Mouse (Mus musculus): ENCODE measurements around the gene Slc7a15. TPM values are rescaled to one million over a fixed set of nuclear protein-coding genes. Genes with fewer than 3 reads are reported as not detected.

Gene Slc7a15
- polyA plus RNA-seq, 1 experiment = not detected

DNA sequence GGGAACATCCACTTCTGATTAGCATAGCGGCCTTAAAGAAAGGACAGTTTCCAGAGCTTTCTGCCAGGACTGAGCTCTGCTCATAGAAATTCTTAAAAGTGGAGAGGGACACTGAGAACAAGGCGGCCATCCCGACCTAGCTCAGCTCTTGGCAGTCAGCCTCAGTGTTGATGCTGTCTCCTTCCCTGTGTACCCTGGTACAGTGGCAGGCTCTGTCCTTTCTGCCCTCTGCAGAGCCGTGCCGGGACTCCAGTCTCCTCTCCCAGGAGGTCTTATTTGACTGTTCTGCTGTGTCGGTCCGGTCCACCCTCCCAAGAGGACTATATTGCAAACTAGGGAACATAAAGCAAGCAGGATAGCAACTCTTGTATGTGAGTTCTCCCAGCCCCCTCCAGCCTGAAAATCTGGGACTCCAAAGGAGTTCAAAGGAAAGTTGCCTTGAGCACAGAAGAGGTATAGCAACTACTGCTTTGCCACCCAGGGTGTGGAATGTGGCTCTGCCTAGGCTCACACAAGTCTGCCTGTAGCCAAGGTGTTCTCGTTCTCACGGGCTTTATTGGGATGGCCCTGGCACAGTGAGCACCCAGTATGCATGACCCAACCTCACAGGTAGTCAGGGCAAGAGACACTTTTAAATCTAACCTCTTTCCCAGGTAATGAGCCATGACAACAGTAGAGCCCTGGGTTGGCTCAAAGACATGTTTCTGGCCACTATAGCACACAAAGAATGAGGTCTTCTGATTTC is 62.5 kb downstream of the Slc7a15 start:
- H3K27me3 ChIP-seq (ENCODE audit: control insufficient read depth, insufficient read depth, low read length, poor library complexity, severe bottlenecking) = no peaks in the 10 kb centered on the region
- no peak overlapping the region for H3K27ac ChIP-seq (ENCODE audit: insufficient read depth, low read length)
- H3K9ac ChIP-seq (ENCODE audit: low read depth, poor library complexity, severe bottlenecking) = no peak overlapping the region
- H3K36me3 ChIP-seq (ENCODE audit: control insufficient read depth, insufficient read depth, low read length, poor library complexity, severe bottlenecking) = no peaks in the 10 kb centered on the region
- no peaks in the 10 kb centered on the region for H3K9me3 ChIP-seq (replicated peaks; ENCODE audit: control insufficient read depth, insufficient read depth, low read length, poor library complexity, severe bottlenecking)
- no peak overlapping the region for H3K4me3 ChIP-seq (ENCODE audit: low read depth, low read length)
- no peaks in the 10 kb centered on the region for H3K4me1 ChIP-seq (ENCODE audit: control insufficient read depth, insufficient read depth, low read length)
- no peak for TF ChIP-seq POLR2A (IDR thresholded peaks at IDR 0.05; ENCODE audit: insufficient read depth, low read length)
- no peak for TF ChIP-seq CTCF (IDR thresholded peaks at IDR 0.05; ENCODE audit: low read depth, low read length)
- no peak for TF ChIP-seq EP300 (IDR thresholded peaks at IDR 0.05; ENCODE audit: insufficient read depth, low read depth, low read length)

DNA sequence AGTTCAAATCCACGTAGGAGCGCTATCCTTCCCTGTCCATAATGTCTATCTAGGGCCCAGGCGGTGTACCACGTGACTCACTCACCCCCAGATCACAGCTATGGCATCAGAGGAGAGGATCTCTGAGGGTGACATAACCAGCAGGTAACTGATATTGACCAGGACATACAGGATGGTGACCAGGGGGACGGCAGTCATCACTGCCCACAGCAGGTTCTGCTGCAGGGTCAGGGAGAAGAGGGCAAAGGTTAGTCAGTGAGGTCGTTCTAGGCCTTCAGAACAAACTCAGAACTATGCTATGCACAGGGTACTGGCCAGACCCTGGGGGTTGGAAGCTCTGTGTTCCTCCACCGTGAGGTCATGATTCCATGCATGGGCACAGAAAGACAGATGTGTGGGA is 63.3 kb downstream of the Slc7a15 start:
- no peaks in the 10 kb centered on the region for H3K27me3 ChIP-seq (ENCODE audit: control insufficient read depth, insufficient read depth, low read length, poor library complexity, severe bottlenecking)
- no peaks in the 10 kb centered on the region for H3K9me3 ChIP-seq (replicated peaks; ENCODE audit: control insufficient read depth, insufficient read depth, low read length, poor library complexity, severe bottlenecking)
- H3K4me3 ChIP-seq (ENCODE audit: low read depth, low read length) = no peak overlapping the region
- H3K27ac ChIP-seq (ENCODE audit: insufficient read depth, low read length) = no peak overlapping the region
- TF ChIP-seq EP300 (IDR thresholded peaks at IDR 0.05; ENCODE audit: insufficient read depth, low read depth, low read length) = no peak
- TF ChIP-seq POLR2A (IDR thresholded peaks at IDR 0.05; ENCODE audit: insufficient read depth, low read length) = no peak
- no peak for TF ChIP-seq CTCF (IDR thresholded peaks at IDR 0.05; ENCODE audit: low read depth, low read length)
- no peaks in the 10 kb centered on the region for H3K36me3 ChIP-seq (ENCODE audit: control insufficient read depth, insufficient read depth, low read length, poor library complexity, severe bottlenecking)
- H3K9ac ChIP-seq (ENCODE audit: low read depth, poor library complexity, severe bottlenecking) = no peak overlapping the region
- H3K4me1 ChIP-seq (ENCODE audit: control insufficient read depth, insufficient read depth, low read length) = no peaks in the 10 kb centered on the region

- no peak overlapping the region for H3K27ac ChIP-seq (ENCODE audit: insufficient read depth, low read length)
- H3K4me3 ChIP-seq (ENCODE audit: low read depth, low read length) = no peak overlapping the region
- no peaks in the 10 kb centered on the region for H3K36me3 ChIP-seq (ENCODE audit: control insufficient read depth, insufficient read depth, low read length, poor library complexity, severe bottlenecking)
- no peaks in the 10 kb centered on the region for H3K27me3 ChIP-seq (ENCODE audit: control insufficient read depth, insufficient read depth, low read length, poor library complexity, severe bottlenecking)
- no peak for TF ChIP-seq CTCF (IDR thresholded peaks at IDR 0.05; ENCODE audit: low read depth, low read length)
- TF ChIP-seq POLR2A (IDR thresholded peaks at IDR 0.05; ENCODE audit: insufficient read depth, low read length) = no peak
- TF ChIP-seq EP300 (IDR thresholded peaks at IDR 0.05; ENCODE audit: insufficient read depth, low read depth, low read length) = no peak
- H3K9ac ChIP-seq (ENCODE audit: low read depth, poor library complexity, severe bottlenecking) = no peak overlapping the region
- no peaks in the 10 kb centered on the region for H3K4me1 ChIP-seq (ENCODE audit: control insufficient read depth, insufficient read depth, low read length)
- no peaks in the 10 kb centered on the region for H3K9me3 ChIP-seq (replicated peaks; ENCODE audit: control insufficient read depth, insufficient read depth, low read length, poor library complexity, severe bottlenecking)
Measured at GRCm38 (mm10) chr12:8534915-8535314, 64.0 kb downstream of the Slc7a15 start.

DNA sequence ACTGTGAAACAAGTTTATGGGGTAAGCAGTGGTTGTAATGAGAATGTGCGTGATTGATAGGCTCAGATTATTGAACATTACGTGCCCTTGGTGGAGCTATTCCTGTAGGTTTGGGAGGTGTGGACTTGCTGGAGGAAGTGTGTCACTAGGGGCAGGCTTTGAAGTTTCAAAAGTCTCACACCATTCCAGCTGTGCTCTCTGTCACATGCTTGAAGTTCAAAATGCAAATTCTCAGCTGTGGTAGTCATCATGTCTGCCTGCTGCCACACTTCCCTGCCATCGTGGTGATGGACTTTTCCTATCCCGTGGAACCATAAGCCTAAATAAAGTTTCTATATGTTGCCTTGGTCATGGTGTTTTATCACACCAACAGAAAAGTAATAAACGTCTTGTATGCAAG is 71.1 kb downstream of the Slc7a15 start:
- Histone ChIP-seq H3K4me1 (ENCODE audit: control insufficient read depth, insufficient read depth, low read length) (no peaks in the 10 kb centered on the region), H3K27ac (ENCODE audit: insufficient read depth, low read length) (no peak overlapping the region), H3K36me3 (ENCODE audit: control insufficient read depth, insufficient read depth, low read length, poor library complexity, severe bottlenecking) (no peaks in the 10 kb centered on the region), H3K27me3 (ENCODE audit: control insufficient read depth, insufficient read depth, low read length, poor library complexity, severe bottlenecking) (no peaks in the 10 kb centered on the region), H3K4me3 (ENCODE audit: low read depth, low read length) (no peak overlapping the region), H3K9ac (ENCODE audit: low read depth, poor library complexity, severe bottlenecking) (no peak overlapping the region), H3K9me3 (replicated peaks; ENCODE audit: control insufficient read depth, insufficient read depth, low read length, poor library complexity, severe bottlenecking) (no peaks in the 10 kb centered on the region)
- TF ChIP-seq EP300 (IDR thresholded peaks at IDR 0.05; ENCODE audit: insufficient read depth, low read depth, low read length) (no peak), CTCF (IDR thresholded peaks at IDR 0.05; ENCODE audit: low read depth, low read length) (no peak), POLR2A (IDR thresholded peaks at IDR 0.05; ENCODE audit: insufficient read depth, low read length) (no peak)

DNA sequence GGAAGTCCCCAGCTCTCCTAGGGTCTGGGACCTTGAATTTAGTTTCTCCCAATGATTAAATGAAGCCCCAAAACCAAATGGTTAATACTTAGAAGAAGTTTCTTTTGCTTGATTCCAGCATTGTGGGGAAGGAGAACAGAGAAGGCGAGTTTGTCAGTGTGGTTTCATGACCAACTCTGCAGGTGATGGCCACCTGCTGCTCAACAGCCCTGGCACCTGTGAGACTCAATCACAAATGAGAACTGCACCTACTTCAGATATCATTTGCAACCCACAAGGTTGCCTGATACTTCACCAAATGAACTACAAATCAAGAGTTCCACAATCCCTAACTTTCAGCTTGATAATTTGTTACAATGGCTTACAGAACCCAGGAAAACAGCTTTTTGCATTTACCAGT is 71.7 kb downstream of the Slc7a15 start:
- TF ChIP-seq CTCF (IDR thresholded peaks at IDR 0.05; ENCODE audit: low read depth, low read length) (no peak), EP300 (IDR thresholded peaks at IDR 0.05; ENCODE audit: insufficient read depth, low read depth, low read length) (no peak), POLR2A (IDR thresholded peaks at IDR 0.05; ENCODE audit: insufficient read depth, low read length) (no peak)
- no peak overlapping the region for H3K4me3 ChIP-seq (ENCODE audit: low read depth, low read length)
- H3K9ac ChIP-seq (ENCODE audit: low read depth, poor library complexity, severe bottlenecking) = no peak overlapping the region
- no peak overlapping the region for H3K27ac ChIP-seq (ENCODE audit: insufficient read depth, low read length)
- peaks cover 3% of the 10 kb centered on the region for H3K4me1 ChIP-seq (ENCODE audit: control insufficient read depth, insufficient read depth, low read length)
- no peaks in the 10 kb centered on the region for H3K36me3 ChIP-seq (ENCODE audit: control insufficient read depth, insufficient read depth, low read length, poor library complexity, severe bottlenecking)
- H3K27me3 ChIP-seq (ENCODE audit: control insufficient read depth, insufficient read depth, low read length, poor library complexity, severe bottlenecking) = no peaks in the 10 kb centered on the region
- H3K9me3 ChIP-seq (replicated peaks; ENCODE audit: control insufficient read depth, insufficient read depth, low read length, poor library complexity, severe bottlenecking) = no peaks in the 10 kb centered on the region

GRCm38 (mm10) chr12:8524062-8524461 is 74.8 kb downstream of the Slc7a15 start:
- Histone ChIP-seq H3K27ac (ENCODE audit: insufficient read depth, low read length) (no peak overlapping the region), H3K4me3 (ENCODE audit: low read depth, low read length) (no peak overlapping the region), H3K27me3 (ENCODE audit: control insufficient read depth, insufficient read depth, low read length, poor library complexity, severe bottlenecking) (no peaks in the 10 kb centered on the region), H3K36me3 (ENCODE audit: control insufficient read depth, insufficient read depth, low read length, poor library complexity, severe bottlenecking) (no peaks in the 10 kb centered on the region), H3K4me1 (ENCODE audit: control insufficient read depth, insufficient read depth, low read length) (peaks cover 6% of the 10 kb centered on the region), H3K9me3 (replicated peaks; ENCODE audit: control insufficient read depth, insufficient read depth, low read length, poor library complexity, severe bottlenecking) (no peaks in the 10 kb centered on the region), H3K9ac (ENCODE audit: low read depth, poor library complexity, severe bottlenecking) (no peak overlapping the region)
- TF ChIP-seq EP300 (IDR thresholded peaks at IDR 0.05; ENCODE audit: insufficient read depth, low read depth, low read length) (no peak), CTCF (IDR thresholded peaks at IDR 0.05; ENCODE audit: low read depth, low read length) (no peak)
